Mouse (Mus musculus): ENCODE measurements around the gene Asb9. TPM values are rescaled to one million over a fixed set of nuclear protein-coding genes. Genes with fewer than 3 reads are reported as not detected.
A peak's percentile ranks its signal among the peaks of the same experiment; 100 is the strongest.

Gene Asb9
- 0.11 TPM in 1 of 2 replicates, not detected in the other for polyA plus RNA-seq (2012; rRNA removed)

- DNase-seq (ENCODE audit: low read depth) = no peak
- TF ChIP-seq CTCF (IDR thresholded peaks at IDR 0.05; ENCODE audit: borderline replicate concordance, extremely low read depth, insufficient read depth, insufficient read length) (no peak), POLR2A (IDR thresholded peaks at IDR 0.05; ENCODE audit: borderline replicate concordance, extremely low read depth, insufficient read depth, insufficient read length, poor library complexity, severe bottlenecking) (no peak)
Observed at GRCm38 (mm10) chrX:164505709-164506498, at the start of gene Asb9. TSS of gene Asb9 (plus strand) at chrX:164506327.

DNA sequence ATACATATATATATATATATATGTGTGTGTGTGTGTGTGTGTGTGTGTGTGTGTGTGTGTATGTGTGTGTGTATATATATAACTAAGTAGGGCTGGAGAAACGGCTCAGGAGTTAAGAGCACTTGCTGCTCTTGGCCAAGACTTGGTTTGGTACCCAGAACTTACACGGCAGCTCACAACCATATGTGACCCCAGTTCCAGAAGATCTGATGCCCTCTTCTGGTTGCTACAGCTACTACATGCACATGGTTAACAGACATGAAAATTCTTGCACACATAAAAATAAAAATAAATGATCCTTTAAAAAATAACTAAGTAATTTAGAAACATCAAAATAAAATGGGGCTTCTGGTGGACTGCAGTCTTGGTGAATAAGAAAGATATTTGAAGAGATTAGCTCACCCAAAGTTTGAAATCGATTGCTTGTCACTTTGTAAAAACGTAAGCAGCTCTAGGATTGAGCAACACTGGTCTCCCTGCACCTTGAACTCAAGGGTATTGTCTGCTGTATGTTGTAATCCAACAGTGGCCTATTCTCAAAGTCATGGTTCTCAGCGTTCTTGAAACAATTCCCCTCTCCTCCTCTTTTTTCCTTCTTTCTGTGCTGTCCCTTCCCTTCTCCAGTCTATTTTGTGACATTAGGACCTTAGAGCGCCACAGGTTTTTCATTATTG is 46.8 kb upstream of the Asb9 start:
- no peak for DNase-seq (ENCODE audit: low read depth)
- TF ChIP-seq CTCF (IDR thresholded peaks at IDR 0.05; ENCODE audit: borderline replicate concordance, extremely low read depth, insufficient read depth, insufficient read length) (no peak), POLR2A (IDR thresholded peaks at IDR 0.05; ENCODE audit: borderline replicate concordance, extremely low read depth, insufficient read depth, insufficient read length, poor library complexity, severe bottlenecking) (no peak)

- DNase-seq (ENCODE audit: low read depth) = no peak
- TF ChIP-seq CTCF (IDR thresholded peaks at IDR 0.05; ENCODE audit: borderline replicate concordance, extremely low read depth, insufficient read depth, insufficient read length) = no peak
- no peak for TF ChIP-seq POLR2A (IDR thresholded peaks at IDR 0.05; ENCODE audit: borderline replicate concordance, extremely low read depth, insufficient read depth, insufficient read length, poor library complexity, severe bottlenecking)
Observed at GRCm38 (mm10) chrX:164502258-164502657, 3.9 kb upstream of the Asb9 start.

DNA sequence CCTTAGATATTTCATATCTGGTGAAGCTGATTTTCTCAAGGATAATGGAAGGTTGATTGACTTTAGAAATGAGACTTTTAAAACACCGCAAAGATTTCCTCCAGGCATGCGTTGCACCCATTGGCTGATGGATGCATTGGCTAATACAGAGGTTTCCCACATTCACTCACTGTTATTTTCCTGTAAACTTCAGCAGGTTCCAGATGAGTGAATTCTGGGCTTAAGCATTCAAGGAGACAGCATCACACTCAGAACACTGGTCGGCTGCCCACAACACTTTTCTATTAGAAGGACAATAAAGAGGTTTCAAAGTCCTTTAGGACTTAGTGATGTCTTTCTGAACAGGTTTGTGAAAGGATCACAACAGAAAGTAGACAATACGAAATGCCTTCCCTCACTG is 941 bp downstream of the Asb9 start:
- TF ChIP-seq CTCF (IDR thresholded peaks at IDR 0.05; ENCODE audit: borderline replicate concordance, extremely low read depth, insufficient read depth, insufficient read length) (no peak), POLR2A (IDR thresholded peaks at IDR 0.05; ENCODE audit: borderline replicate concordance, extremely low read depth, insufficient read depth, insufficient read length, poor library complexity, severe bottlenecking) (no peak)
- DNase-seq (ENCODE audit: low read depth) = no peak

GRCm38 (mm10) chrX:164508728-164509127 is 2.6 kb downstream of the Asb9 start:
- DNase-seq (ENCODE audit: low read depth) = peak; percentile 30
- TF ChIP-seq POLR2A (IDR thresholded peaks at IDR 0.05; ENCODE audit: borderline replicate concordance, extremely low read depth, insufficient read depth, insufficient read length, poor library complexity, severe bottlenecking) (no peak), CTCF (IDR thresholded peaks at IDR 0.05; ENCODE audit: borderline replicate concordance, extremely low read depth, insufficient read depth, insufficient read length) (no peak)

DNA sequence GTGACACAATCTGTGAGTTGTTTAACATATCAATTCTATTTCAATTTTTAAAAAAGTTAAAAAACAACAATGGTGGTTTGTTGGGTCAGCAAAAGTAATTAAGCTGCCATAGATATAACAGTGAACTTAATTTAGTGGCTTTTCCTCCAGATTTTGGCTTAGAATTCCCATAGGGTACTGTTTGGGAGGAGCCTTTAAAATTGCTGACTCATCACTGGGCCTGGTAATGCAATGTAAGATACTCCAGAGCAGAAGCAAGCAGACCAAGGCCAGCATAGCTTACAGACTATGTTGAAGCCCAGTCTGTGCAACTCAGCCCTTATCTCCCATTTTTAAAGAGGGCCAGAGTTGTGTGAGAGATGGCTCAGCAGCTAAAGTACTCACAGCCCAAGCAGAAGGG is 16.0 kb downstream of the Asb9 start:
- no peak for TF ChIP-seq CTCF (IDR thresholded peaks at IDR 0.05; ENCODE audit: borderline replicate concordance, extremely low read depth, insufficient read depth, insufficient read length)
- no peak for TF ChIP-seq POLR2A (IDR thresholded peaks at IDR 0.05; ENCODE audit: borderline replicate concordance, extremely low read depth, insufficient read depth, insufficient read length, poor library complexity, severe bottlenecking)

GRCm38 (mm10) chrX:164526566-164526965 is 20.4 kb downstream of the Asb9 start:
- no peak for DNase-seq (ENCODE audit: low read depth)
- no peak for TF ChIP-seq CTCF (IDR thresholded peaks at IDR 0.05; ENCODE audit: borderline replicate concordance, extremely low read depth, insufficient read depth, insufficient read length)
- TF ChIP-seq POLR2A (IDR thresholded peaks at IDR 0.05; ENCODE audit: borderline replicate concordance, extremely low read depth, insufficient read depth, insufficient read length, poor library complexity, severe bottlenecking) = no peak

More for the DNA sequence above, 16.0 kb downstream of the Asb9 start:
- DNase-seq (ENCODE audit: low read depth) = no peak

- no peak for TF ChIP-seq CTCF (IDR thresholded peaks at IDR 0.05; ENCODE audit: borderline replicate concordance, extremely low read depth, insufficient read depth, insufficient read length)
- TF ChIP-seq POLR2A (IDR thresholded peaks at IDR 0.05; ENCODE audit: borderline replicate concordance, extremely low read depth, insufficient read depth, insufficient read length, poor library complexity, severe bottlenecking) = no peak
- peak; percentile 81 for DNase-seq (ENCODE audit: low read depth)
Observed at GRCm38 (mm10) chrX:164541436-164542317, 35.5 kb downstream of the Asb9 start.

DNA sequence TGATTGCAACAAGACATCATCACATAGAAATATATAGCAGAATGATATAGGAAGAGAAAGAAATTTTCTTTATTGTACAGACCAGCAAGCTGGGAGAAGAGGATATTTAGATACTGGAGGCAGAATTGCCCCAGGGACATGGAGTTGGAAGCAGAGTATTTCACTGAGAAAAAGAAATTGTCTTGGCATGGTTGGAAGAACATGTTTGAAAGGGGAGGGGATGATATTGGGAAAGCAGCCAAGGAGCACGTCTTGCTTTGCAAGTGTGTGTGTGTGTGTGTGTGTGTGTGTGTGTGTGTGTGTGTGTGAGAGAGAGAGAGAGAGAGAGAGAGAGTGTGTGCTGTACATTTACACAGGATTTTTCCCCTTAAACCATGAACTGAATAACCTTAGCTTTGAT is 64.1 kb downstream of the Asb9 start:
- peak; percentile 85 for DNase-seq (ENCODE audit: low read depth)
- TF ChIP-seq CTCF (IDR thresholded peaks at IDR 0.05; ENCODE audit: borderline replicate concordance, extremely low read depth, insufficient read depth, insufficient read length) = no peak
- TF ChIP-seq POLR2A (IDR thresholded peaks at IDR 0.05; ENCODE audit: borderline replicate concordance, extremely low read depth, insufficient read depth, insufficient read length, poor library complexity, severe bottlenecking) = no peak

DNA sequence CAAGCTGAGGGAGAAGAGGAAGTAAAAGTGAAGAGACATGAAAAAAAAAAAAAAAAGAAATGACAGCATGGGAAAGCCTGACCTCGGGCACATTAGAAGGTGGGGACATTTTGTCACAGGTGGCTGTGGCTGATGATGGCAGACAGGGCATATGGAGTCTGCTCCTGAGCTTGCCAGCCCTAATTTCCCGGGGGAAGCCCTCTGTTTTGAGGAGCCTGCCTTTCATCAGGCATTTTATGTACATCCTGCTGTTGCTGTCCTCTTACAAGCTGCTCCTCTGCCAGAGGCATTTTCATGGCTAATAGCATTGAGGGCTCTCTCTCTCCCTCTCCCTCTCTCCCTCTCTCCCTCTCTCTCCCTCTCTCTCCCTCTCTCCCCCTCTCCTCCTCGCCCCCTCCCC is 70.8 kb downstream of the Asb9 start:
- TF ChIP-seq CTCF (IDR thresholded peaks at IDR 0.05; ENCODE audit: borderline replicate concordance, extremely low read depth, insufficient read depth, insufficient read length) = no peak
- no peak for TF ChIP-seq POLR2A (IDR thresholded peaks at IDR 0.05; ENCODE audit: borderline replicate concordance, extremely low read depth, insufficient read depth, insufficient read length, poor library complexity, severe bottlenecking)
- DNase-seq (ENCODE audit: low read depth) = peak; percentile 73

Other genes with a start within 250 kb of the Asb9 start
- 0.19 and 0.45 TPM in 2 replicates for gene Bmx, start 248.1 kb upstream of the Asb9 start, polyA plus RNA-seq (2012; rRNA removed)
- gene Pir, start 237.0 kb upstream of the Asb9 start, polyA plus RNA-seq (2012; rRNA removed) = 1.0 and 1.7 TPM in 2 replicates
- 1.1 and 1.5 TPM in 2 replicates for gene Vegfd, start 132.9 kb upstream of the Asb9 start, polyA plus RNA-seq (2012; rRNA removed)
- gene Piga, start 86.5 kb upstream of the Asb9 start, polyA plus RNA-seq (2012; rRNA removed) = 5.2 and 5.7 TPM in 2 replicates
- gene Asb11, start 69.3 kb upstream of the Asb9 start, polyA plus RNA-seq (2012; rRNA removed) = not detected in 2 replicates